Mouse (Mus musculus): Measurements from ENCODE around the gene Sec61g.
"Not testable (repeated sequence)": the region's sequence is repeated elsewhere in the genome, so short reads cannot be mapped to it uniquely, and the experiment has no call there.

Gene Sec61g

GRCm38 (mm10) chr11:16508052-16508654, at the start of gene Sec61g:
Gene Sec61g (minus strand): TSS chr11:16508484.
- in situ Hi-C loops (cut with MseI, MboI): no loop called here

GRCm38 (mm10) chr11:16546421-16547163, 38.3 kb upstream of the Sec61g start:
- in situ Hi-C loops (cut with MseI, MboI): no loop called here

GRCm38 (mm10) chr11:16537379-16537778, 29.1 kb upstream of the Sec61g start:
- in situ Hi-C loops (cut with MseI, MboI): no loop called here

DNA sequence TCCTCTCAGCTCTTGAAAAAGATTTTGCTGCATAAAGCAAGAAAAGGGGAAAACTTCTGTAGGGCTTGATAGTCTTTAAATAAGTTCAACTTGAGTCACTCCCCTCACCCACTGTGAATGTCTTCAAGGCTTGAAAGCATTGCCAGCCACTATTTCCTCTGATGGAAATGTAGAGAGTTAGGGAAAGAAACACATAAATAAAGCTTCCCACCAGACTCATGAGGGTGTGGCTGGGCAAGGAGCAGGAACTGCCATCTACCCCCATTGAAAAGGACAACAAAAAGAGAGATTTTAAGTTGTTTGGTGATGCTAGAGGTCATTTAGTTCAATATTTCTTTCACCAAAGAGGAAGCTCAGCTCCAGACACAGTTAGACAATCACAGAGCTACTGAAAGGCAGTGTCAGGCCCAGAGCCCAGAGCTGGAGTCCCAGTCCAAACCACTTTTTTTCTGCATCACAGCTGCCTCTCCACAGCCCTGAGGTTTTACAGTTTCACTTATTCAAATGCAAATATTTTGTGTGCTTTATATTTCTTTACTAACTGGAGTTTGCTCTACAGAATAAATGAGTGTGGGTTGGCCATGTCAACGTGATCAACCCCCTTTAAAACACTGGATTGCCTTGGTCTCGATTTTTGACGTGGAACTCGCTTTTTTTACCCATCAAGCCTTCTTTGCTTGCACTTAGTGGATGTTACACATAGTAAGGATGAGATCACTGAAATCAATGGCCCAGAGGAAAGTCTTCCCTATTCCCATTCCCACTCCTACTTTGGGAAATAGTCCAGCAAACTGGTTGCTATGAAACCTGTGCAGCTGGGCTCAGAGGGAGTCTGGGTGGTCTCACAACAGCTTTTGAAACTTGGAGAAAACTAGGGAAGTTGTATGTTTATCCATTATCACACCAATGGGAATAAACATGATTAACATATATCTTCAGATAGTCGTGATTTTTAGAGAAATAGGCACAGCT, 26.6 kb upstream of the Sec61g start:
- in situ Hi-C loops (cut with MseI, MboI): no loop called here

DNA sequence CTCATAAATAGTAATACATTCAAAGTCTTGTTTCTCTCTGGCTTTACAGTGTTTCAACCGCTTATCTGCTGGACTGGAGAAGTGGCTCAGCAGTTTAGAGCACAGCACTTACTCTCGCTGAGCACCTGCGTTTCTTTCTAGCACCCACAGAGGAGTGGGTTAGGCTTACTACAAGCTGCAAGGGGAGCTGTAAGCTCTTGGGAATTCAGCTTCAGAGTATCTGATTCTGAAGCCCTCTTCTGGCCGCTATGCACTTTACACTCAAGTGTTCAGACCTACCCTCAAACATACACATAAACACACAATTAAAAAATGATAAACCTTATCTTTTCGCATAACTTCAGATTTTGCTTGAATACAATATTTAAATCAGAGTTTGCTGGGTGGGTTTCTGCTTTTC, 24.6 kb upstream of the Sec61g start:
- in situ Hi-C loops (cut with MseI, MboI): no loop called here

GRCm38 (mm10) chr11:16528909-16529308, 20.6 kb upstream of the Sec61g start:
- in situ Hi-C loops (cut with MseI, MboI): loop anchor here (5.0 to 10.0 kb wide), 4 partner anchors 343 to 416 kb away; no protein-coding TSS in a partner anchor

- in situ Hi-C loops (cut with MseI, MboI): loop anchor here (5.0 to 10.0 kb wide), 4 partner anchors 344 to 416 kb away; no protein-coding TSS in a partner anchor
These were observed 20.1 kb upstream of the Sec61g start for GRCm38 (mm10) chr11:16528391-16528790.

- in situ Hi-C loops (cut with MseI, MboI): loop anchor here (5.0 to 10.0 kb wide), 4 partner anchors 345 to 417 kb away; no protein-coding TSS in a partner anchor
These were observed 19.5 kb upstream of the Sec61g start for GRCm38 (mm10) chr11:16527743-16528142.

GRCm38 (mm10) chr11:16526467-16526866, 18.2 kb upstream of the Sec61g start:
- in situ Hi-C loops (cut with MseI, MboI): loop anchor here (5.0 to 10.0 kb wide), 4 partner anchors 346 to 418 kb away; no protein-coding TSS in a partner anchor

DNA sequence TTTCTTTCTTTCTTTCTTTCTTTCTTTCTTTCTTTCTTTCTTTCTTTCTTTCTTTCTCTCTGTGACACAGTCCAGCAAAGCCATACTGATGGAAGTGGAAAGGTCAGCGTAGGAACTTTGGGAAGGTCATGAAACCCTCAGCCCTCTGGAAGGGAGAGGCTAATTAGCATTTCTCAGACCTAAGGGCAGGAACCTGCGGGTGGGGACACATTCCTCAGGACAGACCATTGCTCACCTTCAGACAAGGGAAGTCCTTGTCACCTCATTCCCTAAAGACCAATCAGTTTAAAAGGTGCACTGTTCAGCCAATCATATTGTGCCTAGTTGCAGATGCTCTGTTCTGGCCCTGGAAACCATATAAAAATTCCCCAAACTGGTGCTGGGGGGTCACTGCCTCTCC, 17.4 kb upstream of the Sec61g start:
- in situ Hi-C loops (cut with MseI, MboI): loop anchor here (5.0 to 10.0 kb wide), 4 partner anchors 347 to 419 kb away; no protein-coding TSS in a partner anchor

DNA sequence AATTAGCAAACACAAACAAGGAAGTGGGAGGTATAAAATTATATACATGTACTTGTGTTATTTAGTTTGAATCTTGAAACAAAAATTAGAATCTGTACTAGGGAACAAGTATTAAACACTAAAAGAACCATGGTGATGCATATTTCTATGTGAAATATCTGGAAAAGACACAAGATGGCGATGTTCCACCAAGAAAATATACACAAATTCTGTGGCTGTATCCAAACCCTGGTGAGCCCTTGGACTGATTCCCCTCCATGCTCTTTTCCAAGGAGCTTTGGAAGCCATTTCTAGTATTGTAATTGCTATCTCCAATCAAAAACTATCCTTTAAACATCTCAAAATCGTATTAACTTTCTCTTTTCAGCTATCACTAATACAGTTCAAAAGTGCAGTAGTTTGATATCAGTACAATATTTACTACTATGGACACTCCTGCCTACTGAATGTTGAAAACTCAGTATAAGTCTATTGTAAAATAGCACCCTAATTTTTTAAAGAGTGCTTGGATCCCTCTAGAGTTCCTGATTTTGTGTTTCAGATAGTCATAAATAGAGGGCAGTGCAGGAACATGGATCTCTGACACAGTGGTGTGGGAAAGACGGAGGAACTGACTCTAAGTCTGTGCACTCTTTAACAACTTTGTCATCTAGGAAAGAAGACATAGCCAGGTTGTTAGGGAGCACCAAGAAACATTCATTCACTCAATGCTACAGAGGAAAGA, 16.8 kb upstream of the Sec61g start:
- in situ Hi-C loops (cut with MseI, MboI): loop anchor here (5.0 to 10.0 kb wide), 4 partner anchors 347 to 420 kb away; no protein-coding TSS in a partner anchor

GRCm38 (mm10) chr11:16515081-16515480, 6.8 kb upstream of the Sec61g start:
- in situ Hi-C loops (cut with MseI, MboI): not testable (repeated sequence)

GRCm38 (mm10) chr11:16514221-16514620, 5.9 kb upstream of the Sec61g start:
- in situ Hi-C loops (cut with MseI, MboI): not testable (repeated sequence)

- in situ Hi-C loops (cut with MseI, MboI): no loop called here
These were observed 766 bp downstream of the Sec61g start for GRCm38 (mm10) chr11:16507385-16508051.

- in situ Hi-C loops (cut with MseI, MboI): no loop called here
These were observed 2.3 kb downstream of the Sec61g start for GRCm38 (mm10) chr11:16505999-16506398.

DNA sequence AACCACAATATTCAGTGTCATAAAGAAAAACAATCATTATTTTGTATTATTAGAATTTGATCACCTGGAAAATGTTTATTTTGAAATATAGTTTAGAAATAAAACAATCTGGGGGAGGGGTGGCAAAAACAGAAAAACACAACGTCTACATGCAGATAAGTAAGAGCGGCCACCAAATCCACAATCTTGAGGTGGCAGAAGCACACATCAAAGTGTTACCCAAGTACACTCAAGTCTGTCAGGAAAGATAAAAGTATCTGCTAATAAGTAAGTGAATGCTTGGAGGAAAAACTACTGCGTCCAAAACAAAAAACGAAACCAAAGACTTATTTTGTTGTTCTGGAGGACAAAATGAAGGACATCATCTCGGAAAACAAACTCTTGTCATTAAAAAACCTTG, 5.1 kb downstream of the Sec61g start:
- in situ Hi-C loops (cut with MseI, MboI): no loop called here

- in situ Hi-C loops (cut with MseI, MboI): no loop called here
These were observed 5.5 kb downstream of the Sec61g start for GRCm38 (mm10) chr11:16502744-16503143.

GRCm38 (mm10) chr11:16498756-16499680, 9.3 kb downstream of the Sec61g start:
- in situ Hi-C loops (cut with MseI, MboI): no loop called here

Measured in mouse trophoblast stem cell (cell line).